Mouse (Mus musculus) limb, embryonic 11.5 days (tissue): ENCODE measurements around the gene Cox14. TPM values are rescaled to one million over a fixed set of nuclear protein-coding genes. Genes with fewer than 3 reads are reported as not detected.
A peak's percentile ranks its signal among the peaks of the same experiment; 100 is the strongest.

Experiments
- ATAC-seq: fragments of 200-750 bp; cut with Nextera tagmentation; 2 replicates; pipeline ENCODE4 v1.8.0; 2017; ENCODE audit warnings: low read depth; ENCODE audit not compliant: insufficient number of reproducible peaks, low FRiP score, low TSS enrichment
- DNase-seq: peaks from one replicate; pipeline ENCODE4 v3.0.0-alpha.2; 2015; ENCODE audit warnings: low spot score
- H3K27ac ChIP-seq: fragments of 300-500 bp; sonication (generic); replicated peaks from 2 replicates; pipeline ENCODE4 v1.5.1; 2014; ENCODE audit warnings: low read depth, mild to moderate bottlenecking, low read length
- H3K27me3 ChIP-seq: fragments of 300-500 bp; sonication (generic); 2 replicates; pipeline ENCODE4 v1.6.1; 2014; ENCODE audit warnings: mild to moderate bottlenecking, low read length, mixed read lengths; ENCODE audit not compliant: control insufficient read depth, insufficient read depth
- H3K36me3 ChIP-seq: fragments of 300-500 bp; sonication (generic); 2 replicates; pipeline ENCODE4 v1.6.1; 2014; ENCODE audit warnings: mild to moderate bottlenecking, low read length, moderate library complexity, mixed read lengths; ENCODE audit not compliant: control insufficient read depth, insufficient read depth
- H3K4me1 ChIP-seq: fragments of 300-500 bp; sonication (generic); 2 replicates; pipeline ENCODE4 v1.6.1; 2014; ENCODE audit warnings: low read length, mixed read lengths; ENCODE audit not compliant: control insufficient read depth, insufficient read depth
- H3K4me2 ChIP-seq: fragments of 300-500 bp; sonication (generic); 2 replicates; pipeline ENCODE4 v1.6.1; 2014; ENCODE audit warnings: low read depth, mild to moderate bottlenecking, moderate library complexity; ENCODE audit not compliant: severe bottlenecking
- H3K4me3 ChIP-seq: fragments of 300-500 bp; sonication (generic); 2 replicates; pipeline ENCODE4 v1.5.1; 2014; ENCODE audit warnings: low read depth, low read length
- H3K9ac ChIP-seq: fragments of 300-500 bp; sonication (generic); 2 replicates; pipeline ENCODE4 v1.6.1; 2014; ENCODE audit warnings: mild to moderate bottlenecking, low read length
- H3K9me3 ChIP-seq: fragments of 300-500 bp; sonication (generic); 2 replicates; pipeline ENCODE4 v1.6.1; 2016; ENCODE audit warnings: low read length; ENCODE audit not compliant: control insufficient read depth
- WGBS: fragments of 180-500 bp; shearing (Covaris S2); extraction: QIAGEN DNeasy Blood & Tissue Kit; methylation state at CpG from one replicate; pipeline ENCODE4 v1.1.7; 2014; 5-methylcytosine and 5-hydroxymethylcytosine counted together
- polyA plus RNA-seq: library from polyadenylated mRNA; unstranded; fragments of >200 nt; fragmentation: Nextera tagmentation; extraction: Ambion mirVana; gene quantifications from 2 replicates; pipeline ENCODE4 v1.2.1, GENCODE M21; 2014

Cox14 gene
- polyA plus RNA-seq, 1 experiment from 2014 or later, result 123 TPM

DNA sequence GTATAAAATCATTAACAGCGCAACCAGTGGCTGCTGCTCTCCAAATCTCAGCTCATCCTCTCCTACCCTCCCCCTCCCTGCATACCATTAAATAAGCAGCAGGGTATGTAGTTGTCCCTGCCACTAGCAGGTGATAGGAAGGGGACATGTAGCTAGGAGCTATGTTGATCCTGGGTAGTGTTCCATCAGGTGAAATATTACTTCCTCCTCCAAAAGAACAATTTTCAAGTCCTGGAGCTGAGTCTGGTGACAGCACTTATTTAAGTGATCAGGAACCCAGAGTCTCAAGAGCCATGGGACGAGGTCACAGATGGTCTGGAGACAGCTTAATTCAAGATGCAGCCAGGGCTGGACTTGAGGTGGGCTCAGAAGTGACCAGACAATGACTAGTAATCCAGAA lies 10.2 kb downstream of the Cox14 start:
- ATAC-seq (no peak), DNase-seq (no peak)
- Histone ChIP-seq H3K9me3 (no peaks in the 10 kb centered on the region), H3K27ac (no peak overlapping the region), H3K4me1 (no peaks in the 10 kb centered on the region), H3K4me2 (no peak overlapping the region), H3K9ac (no peak overlapping the region), H3K36me3 (peaks cover 13% of the 10 kb centered on the region; the same call in 1 of the 2 replicates), H3K4me3 (no peak overlapping the region), H3K27me3 (no peaks in the 10 kb centered on the region)
- WGBS, result 95% methylated on average over 2 of the region's 2 CpGs

GRCm38 (mm10) chr15:99736675-99737074 lies 11.3 kb downstream of the Cox14 start:
- Histone ChIP-seq H3K4me3 (no peak overlapping the region), H3K27ac (no peak overlapping the region), H3K4me2 (no peak overlapping the region), H3K9ac (no peak overlapping the region), H3K27me3 (no peaks in the 10 kb centered on the region), H3K9me3 (no peaks in the 10 kb centered on the region), H3K4me1 (no peaks in the 10 kb centered on the region), H3K36me3 (peaks cover 13% of the 10 kb centered on the region; the same call in 1 of the 2 replicates)
- DNase-seq (no peak), ATAC-seq (no peak)
- WGBS, result 93% methylated on average over 11 of the region's 11 CpGs

DNA sequence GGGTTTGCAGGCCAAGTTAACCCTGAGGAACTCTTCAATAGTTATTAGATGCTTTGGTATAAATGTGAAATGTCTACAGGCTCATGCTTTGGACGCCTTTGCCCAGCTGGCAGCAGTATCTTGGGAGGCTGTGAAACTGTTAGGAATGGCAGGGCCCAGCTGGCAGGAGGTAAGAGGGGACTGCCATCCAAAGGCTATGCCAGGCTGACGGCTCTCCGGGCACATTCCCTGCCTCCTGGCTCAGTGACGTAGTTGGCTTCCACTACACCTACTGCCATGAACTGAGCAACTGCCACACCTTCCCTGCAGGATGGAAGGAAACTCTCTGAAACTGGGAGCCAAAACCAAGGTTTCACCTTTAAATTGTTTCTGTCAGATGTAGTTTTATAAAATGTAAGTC lies 14.8 kb downstream of the Cox14 start:
- Histone ChIP-seq H3K4me1 (no peaks in the 10 kb centered on the region), H3K4me3 (no peak overlapping the region), H3K27me3 (no peaks in the 10 kb centered on the region), H3K9ac (no peak overlapping the region), H3K9me3 (no peaks in the 10 kb centered on the region), H3K4me2 (no peak overlapping the region), H3K36me3 (peaks cover 13% of the 10 kb centered on the region; the same call in 1 of the 2 replicates), H3K27ac (no peak overlapping the region)
- no peak for DNase-seq
- ATAC-seq, result no peak
- 92% methylated on average over 4 of the region's 4 CpGs for WGBS

DNA sequence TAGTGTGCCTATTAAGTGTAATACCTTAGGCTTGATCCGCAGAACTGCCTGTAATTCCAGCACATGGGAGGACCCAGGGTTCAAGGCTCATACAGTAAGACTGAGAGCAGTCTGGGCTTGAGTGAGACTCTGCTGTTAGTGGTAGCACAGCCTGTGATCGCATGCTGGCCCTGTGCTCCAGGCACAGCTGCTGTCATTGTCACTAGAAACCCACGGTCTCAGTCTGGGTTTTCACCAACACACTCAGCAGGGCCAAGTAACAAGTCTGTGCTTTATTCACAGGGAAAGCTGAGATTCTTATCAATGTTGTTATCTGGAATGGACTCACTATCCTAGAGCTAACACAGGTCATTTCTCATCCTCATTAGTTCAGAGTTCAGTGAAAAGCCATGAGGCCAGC lies 28.8 kb downstream of the Cox14 start:
- DNase-seq (no peak), ATAC-seq (no peak)
- H3K4me2 ChIP-seq, result no peak overlapping the region
- no peaks in the 10 kb centered on the region for H3K4me1 ChIP-seq
- H3K9ac ChIP-seq, result no peak overlapping the region
- H3K4me3 ChIP-seq, result no peak overlapping the region
- H3K9me3 ChIP-seq, result no peaks in the 10 kb centered on the region
- H3K36me3 ChIP-seq, result no peaks in the 10 kb centered on the region; the same call in 1 of the 2 replicates
- no peak overlapping the region for H3K27ac ChIP-seq
- no peaks in the 10 kb centered on the region for H3K27me3 ChIP-seq
- WGBS, result 78% methylated on average over 3 of the region's 3 CpGs

- DNase-seq, result no peak
- Histone ChIP-seq H3K27me3 (no peaks in the 10 kb centered on the region), H3K4me3 (no peak overlapping the region), H3K36me3 (no peaks in the 10 kb centered on the region), H3K9ac (no peak overlapping the region), H3K4me1 (peaks cover 3% of the 10 kb centered on the region; the same call in 1 of the 2 replicates), H3K4me2 (no peak overlapping the region), H3K27ac (no peak overlapping the region), H3K9me3 (no peaks in the 10 kb centered on the region)
- WGBS, result 88% methylated on average over 4 of the region's 4 CpGs
- no peak for ATAC-seq
Measured at GRCm38 (mm10) chr15:99767467-99767866, 42.0 kb downstream of the Cox14 start.

- Histone ChIP-seq H3K9me3 (no peaks in the 10 kb centered on the region), H3K4me1 (peaks cover 3% of the 10 kb centered on the region; the same call in 1 of the 2 replicates), H3K27me3 (no peaks in the 10 kb centered on the region), H3K4me2 (no peak overlapping the region), H3K9ac (no peak overlapping the region), H3K27ac (no peak overlapping the region), H3K4me3 (no peak overlapping the region), H3K36me3 (no peaks in the 10 kb centered on the region)
- DNase-seq (no peak), ATAC-seq (no peak)
- 98% methylated on average over 1 of the region's 1 CpGs for WGBS
Measured at GRCm38 (mm10) chr15:99768761-99769160, 43.3 kb downstream of the Cox14 start.

DNA sequence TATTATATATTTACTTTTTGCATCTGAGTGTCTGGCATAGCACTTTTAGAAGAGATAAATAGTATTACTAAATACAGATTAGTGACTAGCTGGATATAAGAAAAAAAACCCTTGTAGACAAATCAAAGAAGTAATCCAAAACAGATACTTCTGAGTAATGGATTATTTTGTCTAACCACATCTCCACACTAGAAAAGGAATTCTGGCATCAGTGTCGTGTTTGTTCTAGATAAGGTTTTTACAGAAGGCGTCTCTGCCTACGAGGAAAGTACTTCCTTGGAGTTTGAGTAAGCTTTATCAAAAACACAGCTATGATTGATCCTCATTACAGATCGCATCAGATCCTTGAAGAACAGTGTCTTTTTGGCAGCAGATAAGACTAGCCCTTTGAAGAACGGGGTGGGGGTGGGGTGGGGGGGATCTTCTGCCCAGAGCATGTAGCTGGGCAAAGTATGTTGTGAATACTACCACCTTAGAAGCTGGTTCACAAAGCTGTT lies 45.6 kb downstream of the Cox14 start:
- H3K27ac ChIP-seq, result no peak overlapping the region
- H3K9me3 ChIP-seq, result no peaks in the 10 kb centered on the region
- peak overlapping the region; percentile 94 for H3K9ac ChIP-seq
- DNase-seq (no peak), ATAC-seq (no peak)
- 27% methylated on average over 5 of the region's 5 CpGs for WGBS
- peaks cover 3% of the 10 kb centered on the region; the same call in 1 of the 2 replicates for H3K4me1 ChIP-seq
- no peaks in the 10 kb centered on the region for H3K36me3 ChIP-seq
- peak overlapping the region; percentile 71 for H3K4me3 ChIP-seq
- H3K27me3 ChIP-seq, result no peaks in the 10 kb centered on the region
- peak overlapping the region; percentile 81 for H3K4me2 ChIP-seq

DNA sequence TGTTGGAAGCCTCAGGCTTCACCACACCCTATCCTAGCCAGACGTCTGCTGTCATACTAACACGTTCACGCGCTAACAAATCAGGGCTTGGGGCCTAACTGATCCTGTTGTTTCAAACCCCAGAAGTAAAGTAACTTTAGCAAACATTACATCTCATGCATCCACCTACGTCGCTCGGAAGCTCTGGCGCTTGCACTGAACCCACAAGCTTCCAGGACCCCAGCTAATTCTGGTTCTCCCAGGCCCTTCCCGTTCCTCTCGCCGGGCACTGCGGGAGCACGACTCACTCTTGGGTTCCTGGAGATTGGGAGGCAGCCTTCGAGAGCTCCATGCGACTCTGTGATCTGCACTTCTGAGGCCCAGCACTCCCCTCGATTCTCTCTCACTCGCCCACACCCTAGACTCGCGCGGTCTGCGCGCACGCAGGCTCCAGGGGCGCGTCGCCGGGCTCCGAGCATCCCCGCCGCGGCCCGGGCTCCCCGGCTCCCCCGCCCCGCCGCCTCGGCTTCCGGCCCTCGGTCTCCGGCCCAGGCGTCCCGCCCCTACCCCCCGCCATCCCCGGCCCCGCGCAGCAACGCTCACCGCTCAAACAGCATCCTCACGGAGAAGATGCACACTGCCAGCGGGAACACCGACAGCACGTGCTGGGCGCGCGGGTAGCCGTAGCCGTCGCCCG lies 46.3 kb downstream of the Cox14 start:
- Histone ChIP-seq H3K9me3 (no peaks in the 10 kb centered on the region), H3K27me3 (no peaks in the 10 kb centered on the region), H3K4me3 (peak overlapping the region; percentile 71), H3K4me2 (peak overlapping the region; percentile 81), H3K36me3 (no peaks in the 10 kb centered on the region), H3K27ac (peak overlapping the region; percentile 94), H3K4me1 (peaks cover 3% of the 10 kb centered on the region; the same call in 1 of the 2 replicates), H3K9ac (peak overlapping the region; percentile 94)
- WGBS, result under 1% methylated on average over 54 of the region's 59 CpGs
- ATAC-seq, result peak; percentile 42
- peak; percentile 63 for DNase-seq
